Mouse (Mus musculus) adrenal gland, adult 18-20 months (tissue): Measurements from ENCODE around the gene Adrb1. TPM values are rescaled to one million over a fixed set of nuclear protein-coding genes. Genes with fewer than 3 reads are reported as not detected.
"Not testable (repeated sequence)": the region's sequence is repeated elsewhere in the genome, so short reads cannot be mapped to it uniquely, and the experiment has no call there.

Source experiments
- DNase-seq, 2 experiments: peaks; one replicate each; pipeline ENCODE4 v3.0.0; 2021 to 2022; ENCODE audit warnings: low spot score in 2 of 2
- total RNA-seq, 2 experiments: library from RNA; stranded (reverse); gene quantifications; 1 replicate in 1 of 2; 2 replicates in 1 of 2; pipeline ENCODE4 v1.2.3; 2021

Gene Adrb1
- total RNA-seq, 2 experiments from 2014 or later, result 2.0 to 7.8 TPM

DNA sequence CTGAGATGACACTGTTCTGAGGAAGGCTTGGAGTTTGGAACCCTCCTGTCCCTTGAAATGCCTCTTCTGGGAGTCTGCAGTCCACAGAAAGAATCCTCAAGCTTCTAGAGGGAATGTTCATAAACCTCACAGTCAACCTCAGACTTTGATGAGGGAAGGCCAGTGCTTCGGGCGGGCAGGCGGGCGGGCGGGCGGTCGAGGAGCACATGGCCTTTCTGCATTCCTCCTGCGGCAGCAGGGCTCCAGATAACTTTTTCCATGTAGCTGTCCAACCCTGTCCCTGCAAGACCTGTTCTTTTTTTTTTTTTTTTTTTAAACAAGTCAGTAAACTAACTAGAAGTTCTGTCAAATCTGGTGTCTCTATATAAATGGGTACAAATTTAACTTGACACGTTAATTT lies 24.6 kb downstream of the Adrb1 start:
- DNase-seq, result no peak

DNA sequence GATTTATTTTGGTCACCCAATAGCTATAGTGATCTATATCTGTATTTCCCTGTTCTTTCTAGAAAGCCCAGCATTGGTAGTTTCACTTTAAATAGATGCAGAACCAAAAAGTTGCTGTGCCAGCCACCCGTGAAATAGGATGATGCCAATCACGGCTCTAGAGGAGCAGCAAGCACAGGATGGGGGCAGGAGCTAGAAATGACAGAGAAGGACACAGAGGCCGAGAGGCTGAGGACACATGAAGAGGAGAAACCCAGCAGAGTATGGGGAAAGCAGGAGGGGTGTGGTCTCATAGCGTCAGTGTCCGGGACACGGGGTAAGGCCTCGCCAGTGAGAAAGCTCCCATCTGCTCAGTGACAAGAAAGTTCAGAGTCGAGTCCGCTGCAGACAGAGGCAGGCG lies 25.9 kb downstream of the Adrb1 start:
- no peak for DNase-seq

DNA sequence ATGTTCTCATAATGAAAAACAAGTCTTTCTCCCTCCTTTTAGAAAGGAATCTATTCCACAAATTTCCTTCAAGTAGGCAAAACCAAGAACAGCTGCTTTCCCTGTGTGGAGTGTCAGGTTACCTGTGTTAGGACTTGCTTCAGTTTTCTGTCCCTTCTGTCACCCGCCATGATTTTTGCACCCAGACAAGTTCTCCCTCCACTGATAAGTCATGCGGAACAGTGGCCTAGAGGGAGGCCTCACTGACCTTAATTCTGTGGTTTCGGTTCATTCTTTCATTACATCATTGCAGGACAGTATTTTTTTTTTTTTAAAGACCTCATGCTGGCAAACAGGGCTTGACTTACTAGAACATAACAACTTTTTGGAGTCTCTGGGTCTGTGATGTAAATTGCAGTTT lies 27.3 kb downstream of the Adrb1 start:
- no peak for DNase-seq

DNA sequence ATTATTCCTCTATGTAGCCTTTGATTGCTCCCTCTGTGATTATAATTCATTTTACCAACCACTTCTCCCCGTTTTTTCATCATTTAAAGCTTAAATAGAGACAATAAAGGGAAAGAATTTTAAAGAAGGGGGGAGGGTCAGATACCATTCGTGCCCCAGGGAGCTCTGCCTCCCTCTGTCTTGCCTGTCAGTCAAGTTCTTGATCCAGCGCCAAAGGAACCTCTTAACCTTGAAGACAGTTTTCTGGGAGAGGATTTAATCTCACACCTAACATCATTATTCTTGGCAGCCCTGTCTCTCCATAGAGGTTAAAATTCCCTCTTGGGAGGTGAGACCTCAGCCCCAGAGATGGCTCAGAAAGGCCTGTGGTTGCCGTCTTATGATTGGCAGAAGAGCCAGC lies 28.7 kb downstream of the Adrb1 start:
- DNase-seq, result no peak

DNA sequence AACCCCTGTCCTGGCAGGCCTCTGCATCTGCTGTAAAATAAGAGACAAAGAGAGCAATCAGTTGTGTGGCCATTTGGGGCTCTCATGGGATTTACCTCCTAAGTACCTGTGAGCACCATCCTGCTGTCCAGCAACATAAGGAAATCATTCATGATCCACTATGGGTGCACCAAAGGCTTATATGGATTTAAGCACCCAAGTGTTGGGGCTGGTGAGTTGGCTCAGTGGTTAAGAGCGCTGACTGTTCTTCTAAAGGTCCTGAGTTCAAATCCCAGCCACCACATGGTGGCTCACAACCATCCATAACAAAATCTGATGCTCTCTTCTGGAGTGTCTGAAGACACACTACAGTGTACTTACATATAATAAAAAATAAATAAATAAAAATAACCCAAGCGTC lies 32.5 kb downstream of the Adrb1 start:
- not testable (repeated sequence) for DNase-seq

DNA sequence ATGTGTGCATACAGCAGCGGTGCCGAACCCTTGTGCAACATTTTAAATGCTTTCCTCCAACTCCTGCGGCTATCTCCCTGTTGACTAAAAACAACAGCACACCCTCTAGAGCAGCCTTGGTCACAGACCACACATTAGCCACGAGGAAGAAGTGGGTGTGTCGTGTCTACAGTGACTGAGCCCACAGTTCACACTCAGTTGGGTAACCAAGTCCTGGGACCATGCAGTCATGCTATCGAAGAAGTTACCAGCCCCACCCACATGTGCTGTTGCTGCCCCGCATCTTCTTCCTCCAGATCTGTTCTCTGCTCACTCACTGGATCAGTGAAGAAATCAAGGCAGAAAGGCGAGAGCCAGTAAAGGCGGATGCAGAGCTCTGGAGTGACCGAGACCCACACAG lies 34.4 kb downstream of the Adrb1 start:
- no peak for DNase-seq

DNA sequence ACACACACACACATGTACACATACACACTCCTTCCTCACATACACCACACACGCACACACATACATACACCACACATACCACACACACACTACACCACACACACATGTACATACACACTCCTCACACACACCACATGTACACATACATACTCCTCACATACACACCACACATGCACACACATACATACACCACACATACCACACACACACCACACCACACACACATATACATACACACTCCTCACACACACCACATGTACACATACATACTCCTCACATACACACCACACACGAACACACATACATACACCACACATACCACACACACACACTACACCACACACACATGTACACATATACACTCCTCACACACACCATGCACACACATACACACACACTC lies 36.3 kb downstream of the Adrb1 start:
- DNase-seq, result no peak

DNA sequence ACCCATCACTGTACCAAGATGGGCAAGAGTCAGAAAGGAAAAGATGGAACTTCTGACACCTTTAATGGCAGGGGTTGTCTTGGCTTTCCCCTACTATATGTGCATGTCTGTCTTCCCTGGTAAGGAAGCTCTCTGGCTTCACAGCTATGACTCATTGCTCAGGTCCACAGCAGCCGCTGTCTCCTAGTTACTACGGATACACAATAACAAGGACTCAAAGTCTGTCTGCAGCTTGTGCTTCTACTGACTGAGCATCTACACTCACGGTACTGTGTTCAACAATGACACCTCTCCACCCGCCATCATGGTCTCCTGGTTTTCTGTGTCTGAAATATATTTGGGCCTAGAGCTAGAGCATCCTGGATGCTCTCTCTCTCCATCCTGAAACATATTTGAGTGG lies 37.7 kb downstream of the Adrb1 start:
- DNase-seq, result no peak

DNA sequence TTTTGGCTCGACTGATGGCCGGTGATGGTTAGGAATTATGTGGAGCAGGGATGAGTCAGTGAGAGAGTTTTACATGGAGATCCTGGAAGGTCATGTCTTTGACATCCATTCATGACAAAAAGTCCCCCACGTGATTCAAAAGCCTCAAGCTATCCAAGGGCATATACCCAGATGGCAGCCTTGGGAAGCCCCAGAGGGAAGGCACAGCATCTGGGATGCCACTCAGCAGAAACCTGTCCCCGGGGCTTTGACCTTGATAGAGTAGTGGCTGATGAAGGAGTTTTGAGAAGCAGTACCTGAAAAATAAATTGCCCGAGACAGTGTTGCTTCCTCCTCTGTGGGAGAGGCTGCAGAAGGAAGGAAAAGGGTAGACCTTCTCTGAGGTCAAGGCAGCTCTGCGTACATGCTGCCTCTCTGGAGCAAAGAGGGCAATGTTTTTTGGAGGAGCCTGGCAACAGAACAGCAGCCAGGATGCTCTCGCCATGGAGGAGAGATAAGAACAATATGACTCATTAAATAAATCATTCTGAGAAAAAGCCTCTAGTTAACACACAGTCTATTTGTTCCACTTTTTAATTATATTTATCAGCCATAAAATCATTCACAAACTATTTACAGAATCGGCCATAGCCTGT lies 38.4 kb downstream of the Adrb1 start:
- DNase-seq, result peak in 1 of 2 experiments; percentile 47

DNA sequence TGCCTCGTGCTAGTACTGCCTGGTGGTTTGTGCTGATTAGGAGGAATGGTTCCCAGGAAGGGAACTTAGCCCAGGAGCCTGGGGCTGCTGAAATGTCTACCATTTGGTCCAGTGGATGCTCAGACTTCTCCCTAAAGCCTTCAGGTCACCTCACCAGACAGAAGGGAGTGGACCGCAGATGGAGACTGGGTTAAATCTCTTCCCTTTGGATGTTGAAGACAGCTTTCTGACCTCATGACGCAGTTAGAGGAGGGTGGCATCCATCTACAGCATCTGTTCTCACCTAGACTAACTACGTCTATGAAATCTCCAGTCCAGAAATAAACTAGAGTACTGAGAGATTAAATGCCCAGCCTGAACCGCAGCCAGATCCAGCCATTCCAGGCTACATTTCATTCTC lies 39.1 kb downstream of the Adrb1 start:
- DNase-seq, result no peak

DNA sequence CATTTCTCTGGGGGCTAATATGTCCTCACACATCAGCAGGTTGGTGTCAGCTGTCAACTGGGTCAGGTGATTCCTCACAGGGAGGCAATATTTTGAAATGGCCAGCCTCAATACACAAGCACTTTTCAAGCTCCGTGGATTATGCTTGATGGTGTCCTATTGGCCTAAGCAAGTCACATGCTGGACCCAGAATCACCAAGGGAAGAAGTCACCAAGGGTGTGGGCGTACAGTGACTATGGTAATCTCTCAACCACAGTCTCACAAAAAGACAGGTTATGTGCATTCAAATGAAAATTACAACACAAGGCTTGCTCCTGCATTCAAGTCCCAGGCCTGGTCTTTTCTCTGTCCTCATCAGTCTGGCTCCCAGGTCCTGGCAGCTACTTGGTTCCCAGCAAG lies 39.7 kb downstream of the Adrb1 start:
- DNase-seq, result no peak

DNA sequence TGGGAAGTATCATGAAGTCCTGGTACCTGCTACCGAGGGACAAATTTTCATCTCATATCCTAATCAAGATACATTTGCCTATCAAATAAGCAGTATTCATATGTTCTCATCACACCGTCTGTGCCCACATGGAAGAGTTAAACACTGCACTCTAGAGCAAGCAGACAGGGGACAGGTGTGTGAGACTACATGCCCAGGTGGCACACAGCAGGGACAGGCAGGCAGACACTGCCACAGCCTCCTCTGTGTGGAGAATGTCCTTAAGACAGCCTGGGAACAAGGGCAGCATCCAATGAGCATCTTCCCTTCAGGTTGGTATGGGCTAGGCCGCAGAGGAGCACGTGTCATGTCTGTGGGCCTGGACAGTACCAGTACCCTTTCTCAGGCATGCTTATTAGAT lies 40.7 kb downstream of the Adrb1 start:
- DNase-seq, result no peak

DNA sequence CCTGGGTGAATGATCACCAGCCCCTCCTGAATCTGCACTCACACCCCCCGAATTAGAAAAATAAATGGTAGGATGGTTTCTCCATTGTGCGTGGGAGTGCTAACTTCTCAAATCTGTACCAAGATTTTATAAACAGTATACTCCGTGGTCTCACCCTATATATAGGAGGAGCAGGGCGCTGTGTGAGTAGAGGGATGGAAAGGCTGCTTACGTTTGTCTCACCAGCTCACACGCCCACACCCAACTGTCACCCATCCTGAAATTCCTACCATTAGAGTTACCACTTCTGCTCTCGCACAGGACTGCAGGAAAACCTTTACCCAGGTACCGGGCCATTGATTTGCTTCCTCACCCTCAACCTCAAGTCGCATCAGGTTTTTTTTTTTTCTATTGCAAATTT lies 47.0 kb downstream of the Adrb1 start:
- DNase-seq, result no peak

DNA sequence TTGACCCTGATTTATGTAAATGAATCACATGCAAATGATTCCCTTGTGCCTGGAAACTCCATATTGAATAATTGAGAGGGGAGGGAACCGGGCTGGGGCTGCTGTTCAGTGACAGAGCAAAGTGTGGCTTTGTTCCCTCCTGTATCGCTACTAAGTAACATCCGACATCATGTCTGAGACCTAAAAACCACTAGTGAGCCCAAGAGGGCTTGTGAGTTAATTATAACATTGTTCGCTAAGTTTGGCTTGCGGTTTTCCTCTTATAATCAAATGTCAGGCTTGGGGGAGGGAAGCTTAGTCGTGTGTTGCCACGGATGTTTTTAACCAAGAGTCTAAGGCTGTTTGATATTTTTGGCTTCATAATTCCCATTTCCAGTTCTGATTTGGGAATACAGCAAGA lies 50.2 kb downstream of the Adrb1 start:
- no peak for DNase-seq

DNA sequence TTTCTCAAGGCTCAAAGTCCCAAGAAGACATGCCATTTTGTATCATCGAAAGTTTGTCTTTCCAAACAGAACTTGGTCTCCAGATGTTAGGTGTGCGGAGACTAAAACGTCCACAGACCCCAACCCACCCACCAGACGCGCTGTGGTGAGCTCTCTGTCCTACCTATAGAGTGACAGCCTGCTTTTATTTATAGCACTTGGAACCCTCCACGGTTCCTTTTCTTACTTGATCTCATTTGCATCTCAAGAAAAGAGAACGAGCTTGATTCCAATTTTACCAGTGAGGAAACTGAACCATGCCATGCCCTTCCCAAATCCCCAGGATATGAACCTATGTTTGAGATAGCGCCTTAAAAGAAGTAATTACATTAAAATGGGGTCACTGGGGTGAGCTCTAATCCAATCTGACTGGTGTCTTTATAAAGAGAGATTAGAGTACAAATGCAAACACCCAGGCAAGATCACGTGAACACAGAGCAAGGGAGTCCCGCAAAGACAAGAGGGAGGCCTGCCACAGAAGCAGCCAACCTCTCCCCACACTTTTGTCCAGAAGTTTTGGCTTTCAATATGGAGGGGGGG lies 51.5 kb downstream of the Adrb1 start:
- DNase-seq, result no peak

DNA sequence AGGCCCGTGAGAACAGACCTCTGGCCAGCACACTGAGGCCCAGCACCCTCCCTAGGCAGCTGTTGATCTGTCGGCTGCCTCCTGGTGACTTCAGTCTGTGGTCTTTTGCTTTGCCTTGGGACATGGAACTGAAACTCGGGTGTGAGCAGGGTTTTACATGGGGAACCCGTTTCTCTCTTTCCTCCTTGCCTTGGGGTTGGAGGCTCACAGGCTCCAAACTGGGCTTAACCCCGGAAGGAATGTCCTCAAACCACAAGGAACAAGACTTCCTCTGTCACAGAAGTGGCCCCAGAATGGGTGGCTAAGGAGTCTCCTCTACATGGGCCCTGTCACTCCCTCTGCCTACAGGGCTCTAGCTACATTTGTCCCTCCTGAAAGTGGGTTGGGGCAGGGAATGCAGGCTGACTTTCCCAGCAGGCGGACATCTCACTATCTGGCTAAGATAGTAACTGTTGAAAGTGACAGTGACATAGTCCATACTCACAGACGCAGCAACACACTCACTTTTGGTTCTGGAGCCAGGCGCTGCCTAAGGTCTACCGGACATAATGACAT lies 52.5 kb downstream of the Adrb1 start:
- no peak for DNase-seq

DNA sequence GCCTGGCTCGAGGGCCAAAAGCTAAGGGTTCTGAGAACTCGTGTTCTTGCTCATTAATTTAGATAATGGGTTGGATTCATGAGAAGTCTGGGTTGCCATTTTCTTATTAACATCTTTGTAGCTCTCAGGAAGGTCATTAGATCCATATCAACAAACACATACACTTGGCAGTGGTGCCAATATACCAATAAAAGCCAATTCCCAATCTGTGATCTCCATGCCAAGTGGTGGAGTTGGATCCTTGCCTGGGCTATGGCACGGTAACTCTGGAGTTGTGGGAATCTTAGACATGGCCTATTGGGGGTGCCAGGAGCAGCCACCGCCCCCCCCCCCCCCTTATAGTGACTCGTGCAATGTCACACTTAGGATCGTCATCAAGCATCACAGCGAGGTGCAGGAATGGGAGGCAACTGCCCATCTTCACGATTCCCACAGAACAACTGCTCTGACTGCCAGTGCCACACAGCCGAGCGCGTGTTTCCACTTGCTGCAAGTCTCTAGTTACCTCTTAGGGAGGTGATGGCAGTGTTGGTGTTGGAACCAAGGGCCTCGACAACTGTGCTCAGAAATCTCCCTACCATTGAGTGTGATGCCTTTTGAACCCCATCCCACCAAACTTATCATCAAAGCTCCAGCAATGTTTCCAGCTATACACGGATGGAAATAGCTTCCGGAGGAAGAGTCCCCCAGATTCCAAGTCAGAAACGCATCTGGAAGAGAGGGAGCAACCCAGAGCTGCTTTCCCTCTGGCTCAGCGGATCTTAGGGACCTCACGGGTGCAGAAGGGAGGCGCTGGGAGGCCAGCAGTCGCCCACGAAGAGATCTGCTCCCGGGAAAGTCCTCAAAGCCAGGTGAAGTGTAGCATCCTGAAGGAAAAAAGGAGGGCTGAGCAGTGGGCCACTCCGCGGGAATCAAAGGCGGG lies 53.2 kb downstream of the Adrb1 start:
- DNase-seq, result no peak

DNA sequence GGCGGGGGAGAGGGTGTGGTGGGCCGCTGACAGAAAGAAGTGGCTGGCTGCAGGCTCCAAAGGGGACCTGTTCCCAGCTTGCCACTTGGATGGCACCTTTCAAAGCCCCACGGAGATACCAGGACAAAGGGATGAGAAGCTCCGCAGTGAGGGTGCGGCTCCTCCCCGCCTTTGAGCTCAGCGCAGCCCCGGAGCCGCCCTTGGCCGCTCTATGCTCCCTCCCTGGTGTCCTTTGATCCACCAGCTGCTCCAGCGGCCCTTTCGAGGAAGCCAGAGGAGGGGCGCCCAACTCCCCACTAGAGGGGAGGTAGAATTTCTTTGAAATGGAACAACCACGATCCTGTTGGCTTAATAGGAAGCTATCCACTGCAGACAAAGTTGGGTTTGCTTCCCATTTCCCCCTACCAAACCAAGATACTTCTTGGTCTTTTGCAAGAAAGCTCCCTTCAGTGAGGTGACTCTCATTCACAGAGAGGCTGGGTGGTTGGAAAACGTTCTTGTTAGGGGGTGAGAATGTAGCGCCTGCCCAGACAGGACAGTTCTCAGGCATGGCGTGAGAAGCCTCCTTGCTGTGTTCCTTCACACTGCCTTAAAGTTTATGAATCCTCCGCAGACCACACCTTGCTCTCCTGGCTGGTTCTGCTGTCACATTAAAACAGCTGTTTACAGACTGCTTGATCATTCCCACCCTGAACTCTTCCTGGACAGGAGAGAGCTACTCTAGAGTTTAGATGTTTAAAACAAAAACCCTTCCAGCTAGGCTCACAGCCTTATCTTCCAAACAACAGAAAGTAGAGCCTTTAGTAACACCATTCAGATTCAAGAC lies 54.1 kb downstream of the Adrb1 start:
- DNase-seq, result no peak

DNA sequence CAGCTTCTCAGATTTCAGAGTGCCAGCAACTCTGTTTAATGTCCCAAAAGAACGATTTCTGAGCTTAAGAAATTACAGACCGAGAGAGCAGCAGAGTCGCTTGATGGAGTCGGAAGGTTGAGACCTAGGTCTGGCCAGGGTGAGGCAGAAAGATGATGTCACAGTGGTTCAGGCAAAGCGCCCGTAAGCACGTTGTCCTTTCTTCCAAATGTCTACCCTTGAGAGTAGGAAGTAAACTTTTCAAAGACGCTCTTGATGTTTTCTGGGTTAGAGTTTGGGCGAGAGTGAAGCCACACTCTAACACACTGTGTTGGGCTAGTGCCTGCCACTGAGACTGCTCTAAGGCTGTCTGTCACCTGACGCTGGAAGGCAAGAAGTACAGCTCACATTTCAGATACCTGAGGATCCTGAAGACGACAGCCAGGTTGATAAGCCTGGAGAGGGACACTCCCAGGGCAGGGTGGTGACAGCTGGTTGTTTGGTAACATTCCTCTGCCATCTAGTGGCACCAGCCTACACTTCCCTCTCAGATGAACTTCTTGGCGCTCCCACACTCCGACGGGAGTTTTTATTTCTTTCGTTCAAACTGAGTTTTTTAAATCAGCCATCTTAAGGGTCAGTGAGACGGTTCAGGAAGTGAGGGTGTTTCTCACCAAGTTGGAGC lies 54.9 kb downstream of the Adrb1 start:
- peak in 1 of 2 experiments; percentile 18 for DNase-seq

DNA sequence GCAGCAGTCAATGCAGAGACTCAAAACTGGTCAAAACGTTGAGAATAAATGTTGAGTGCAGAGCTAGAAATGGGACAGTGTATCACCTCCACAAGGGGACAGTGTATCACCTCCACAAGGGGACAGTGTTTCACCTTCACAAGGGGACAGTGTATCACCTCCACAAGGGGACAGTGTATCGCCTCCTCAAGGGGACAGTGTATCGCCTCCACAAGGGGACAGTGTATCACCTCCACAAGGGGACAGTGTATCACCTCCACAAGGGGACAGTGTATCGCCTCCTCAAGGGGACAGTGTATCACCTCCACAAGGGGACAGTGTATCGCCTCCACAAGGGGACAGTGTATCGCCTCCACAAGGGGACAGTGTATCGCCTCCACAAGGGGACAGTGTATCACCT lies 56.5 kb downstream of the Adrb1 start:
- not testable (repeated sequence) for DNase-seq
